In the genomic region with DNA sequence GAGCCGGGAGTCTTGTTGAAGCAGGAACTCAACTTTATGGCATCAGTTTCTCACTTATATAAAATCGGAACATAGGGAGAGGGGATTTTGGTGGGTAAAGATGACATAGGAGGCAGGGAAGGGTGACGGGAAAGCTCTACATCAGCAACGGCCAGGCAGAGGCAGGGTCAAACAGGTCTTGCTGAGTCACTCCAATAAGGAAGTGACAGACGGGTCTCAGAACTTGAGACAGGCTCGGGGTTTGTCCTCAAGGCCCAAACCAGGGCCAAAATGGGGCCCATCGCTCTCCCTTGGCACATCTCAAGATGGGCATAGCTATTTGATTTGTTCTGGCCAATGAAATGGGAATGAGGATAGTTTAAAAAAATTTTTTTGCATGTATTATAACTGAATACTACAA, we compare ENCODE assay signal across 18 mouse cellular contexts.
"Had no signal": no experiment of that assay in that cellular context is flagged by ENCODE, and none has a peak within 500 bp of the region (broad histone marks: within the 10 kb centered on the region; RNA-seq: fewer than 3 reads in every experiment).

No protein-coding gene starts in this region.

- H3K27me3 ChIP-seq: liver, embryonic 13.5 days; stomach, embryonic 15.5 days had no signal

- ATAC-seq: lung, postnatal 0 days; midbrain, embryonic 15.5 days had no signal

- H3K9ac ChIP-seq: liver, embryonic 13.5 days; lung, embryonic 14.5 days; midbrain, embryonic 12.5 days; midbrain, embryonic 15.5 days; neural tube, embryonic 13.5 days; stomach, embryonic 15.5 days had no signal

- H3K27ac ChIP-seq: layer of hippocampus, adult 2 months; liver, embryonic 13.5 days; macrophage; midbrain, embryonic 12.5 days; midbrain, embryonic 15.5 days; neural tube, embryonic 13.5 days; stomach, embryonic 15.5 days had no signal

- DNase-seq: kidney, adult 18-20 months; kidney, adult 9 months; kidney, postnatal 14 days; layer of hippocampus, adult 9-11 months; liver, embryonic 13.5 days; lung, embryonic 14.5 days; retina, postnatal 1 day; right cerebral cortex, postnatal 25 days; spleen, adult 18-20 months; thymus, postnatal 25 days had no signal

- H3K36me3 ChIP-seq: liver, embryonic 13.5 days; midbrain, embryonic 12.5 days; midbrain, embryonic 15.5 days; neural tube, embryonic 13.5 days; stomach, embryonic 15.5 days had no signal

- H3K4me2 ChIP-seq: liver, embryonic 13.5 days; lung, embryonic 14.5 days; midbrain, embryonic 12.5 days; midbrain, embryonic 15.5 days; neural tube, embryonic 13.5 days; stomach, embryonic 15.5 days had no signal

- H3K4me1 ChIP-seq: liver, embryonic 13.5 days had no signal

- H3K9me3 ChIP-seq: liver, embryonic 13.5 days; midbrain, embryonic 12.5 days; midbrain, embryonic 15.5 days; neural tube, embryonic 13.5 days; stomach, embryonic 15.5 days had no signal

- H3K4me3 ChIP-seq: layer of hippocampus, adult 2 months; liver, embryonic 13.5 days; midbrain, embryonic 12.5 days; midbrain, embryonic 15.5 days; myocyte; neural tube, embryonic 13.5 days; stomach, embryonic 15.5 days had no signal
